Mouse (Mus musculus) thymus, adult 2 months (tissue): ENCODE results near the gene Prpf38b.

Experiments
- CTCF ChIP-seq: fragments of 200-500 bp; IDR thresholded peaks from 2 replicates; pipeline ENCODE4 v1.5.1; 2012; ENCODE audit warnings: mild to moderate bottlenecking, control low read depth, low read length, moderate library complexity, borderline replicate concordance; ENCODE audit not compliant: control insufficient read depth, poor library complexity, insufficient read depth; ENCODE audit errors: extremely low read depth
- POLR2A ChIP-seq: fragments of 200-500 bp; IDR thresholded peaks from 2 replicates; pipeline ENCODE4 v1.6.1; 2012; ENCODE audit warnings: mild to moderate bottlenecking, low read length, control low read depth, moderate library complexity; ENCODE audit not compliant: control insufficient read depth, poor library complexity, insufficient read depth; ENCODE audit errors: extremely low read depth

DNA sequence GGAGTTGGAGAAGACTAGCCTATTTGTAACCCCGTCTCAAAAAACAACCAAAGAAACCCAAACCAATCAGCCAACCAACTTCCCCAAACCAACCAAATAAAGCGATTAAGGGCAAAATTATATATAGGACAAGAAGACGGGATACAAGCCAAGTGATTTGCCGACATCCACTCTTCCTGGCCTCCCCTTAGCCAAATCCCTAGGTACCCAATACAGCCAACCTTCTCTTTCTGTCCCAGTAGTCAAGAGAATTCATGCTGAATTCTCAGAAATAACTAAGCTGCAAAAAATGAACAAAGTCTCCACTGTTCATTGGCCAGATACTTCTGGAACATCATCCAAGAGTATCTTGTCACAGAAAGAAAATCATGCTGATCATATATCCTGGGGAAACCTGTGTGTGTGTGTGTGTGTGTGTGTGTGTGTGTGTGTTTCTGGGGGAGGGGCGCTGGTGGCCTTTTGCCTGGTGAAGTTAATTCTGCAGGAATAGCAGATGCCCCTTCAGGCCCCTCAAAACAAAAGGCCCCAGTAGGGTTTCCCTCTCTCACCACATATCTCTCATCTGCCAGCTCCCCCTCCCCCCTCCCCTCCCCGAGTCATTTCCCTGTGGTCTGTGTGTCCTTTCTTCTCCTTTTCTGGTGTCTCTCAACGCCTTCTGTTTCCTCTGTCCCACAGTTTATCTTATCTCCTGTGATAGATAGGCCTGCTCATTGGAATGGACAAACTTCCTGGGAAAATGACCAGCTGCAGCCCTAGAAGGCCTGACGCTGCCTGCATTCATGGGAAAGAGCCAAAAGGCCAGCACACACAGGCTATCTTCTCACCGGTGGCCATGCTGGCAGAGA is 25.6 kb downstream of the Prpf38b start:
- no peak for TF ChIP-seq CTCF
- no peak for TF ChIP-seq POLR2A
